Mouse (Mus musculus) liver (tissue): ENCODE measurements around the gene Auh.

Source experiments
- DNase-seq: peaks from one replicate; pipeline ENCODE4 v3.0.0-alpha.2; 2020; ENCODE audit warnings: mixed read lengths

The Auh gene

GRCm38 (mm10) chr13:52929209-52930171 is at the start of gene Auh:
Gene Auh, minus strand, starts transcription at chr13:52929681.
- DNase-seq, result peak; percentile 96

DNA sequence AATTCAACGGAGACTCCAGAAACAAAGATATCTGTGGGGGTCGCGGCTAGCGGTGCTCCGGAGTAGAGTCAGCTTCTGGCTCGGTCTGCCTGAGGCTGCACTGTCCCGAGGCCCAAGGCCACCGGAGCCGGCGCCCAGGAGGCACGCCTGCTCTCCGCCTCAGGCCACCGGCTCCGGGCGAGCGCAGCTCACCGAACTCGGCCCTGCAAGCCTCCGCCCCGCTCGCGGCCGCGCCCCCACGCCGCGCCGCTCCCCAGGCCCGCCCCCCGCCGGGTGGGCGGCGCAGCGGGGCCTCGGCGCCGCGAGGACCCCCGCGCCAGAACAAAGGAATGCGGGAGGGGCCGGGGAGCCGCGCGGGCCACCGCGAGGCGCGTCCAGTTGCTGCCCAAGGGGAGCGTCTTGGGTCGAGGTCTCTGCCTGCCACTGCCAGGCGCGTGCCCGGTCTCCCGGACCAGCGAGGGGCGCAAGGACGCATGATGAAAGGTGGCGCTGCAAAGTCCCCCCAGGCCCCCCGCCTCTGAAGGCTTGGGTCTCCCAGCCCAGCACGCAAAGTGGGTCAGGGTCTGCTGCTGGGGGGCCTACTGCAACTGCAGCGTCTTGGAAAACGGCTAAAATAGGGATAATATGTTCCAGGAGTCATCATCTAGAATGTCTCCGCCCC is 49.0 kb upstream of the Auh start:
- peak; percentile 23 for DNase-seq

GRCm38 (mm10) chr13:52977757-52978156 is 48.3 kb upstream of the Auh start:
- no peak for DNase-seq

- no peak for DNase-seq
Measured at GRCm38 (mm10) chr13:52977221-52977609, 47.7 kb upstream of the Auh start.

GRCm38 (mm10) chr13:52976510-52977220 is 47.2 kb upstream of the Auh start:
- DNase-seq, result no peak

GRCm38 (mm10) chr13:52976130-52976509 is 46.6 kb upstream of the Auh start:
- no peak for DNase-seq

DNA sequence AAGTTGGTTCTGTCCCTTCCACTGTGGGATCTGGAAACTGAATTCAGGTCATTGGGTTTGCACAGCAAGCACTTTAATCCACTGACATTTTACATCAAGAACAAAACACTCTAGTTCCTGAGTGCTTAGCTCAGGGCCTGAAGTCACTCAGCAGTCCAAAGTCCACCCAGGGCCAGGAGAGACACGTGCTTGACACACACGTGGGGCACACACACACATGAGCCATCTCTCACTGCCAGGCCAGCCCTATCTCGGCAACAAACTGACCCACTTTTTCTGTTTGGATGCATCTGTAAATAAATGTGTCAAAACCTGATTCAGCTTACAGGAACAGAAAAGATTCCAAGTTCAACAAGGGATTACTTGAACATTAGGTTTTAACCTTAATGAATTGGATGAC is 45.2 kb upstream of the Auh start:
- DNase-seq, result no peak

DNA sequence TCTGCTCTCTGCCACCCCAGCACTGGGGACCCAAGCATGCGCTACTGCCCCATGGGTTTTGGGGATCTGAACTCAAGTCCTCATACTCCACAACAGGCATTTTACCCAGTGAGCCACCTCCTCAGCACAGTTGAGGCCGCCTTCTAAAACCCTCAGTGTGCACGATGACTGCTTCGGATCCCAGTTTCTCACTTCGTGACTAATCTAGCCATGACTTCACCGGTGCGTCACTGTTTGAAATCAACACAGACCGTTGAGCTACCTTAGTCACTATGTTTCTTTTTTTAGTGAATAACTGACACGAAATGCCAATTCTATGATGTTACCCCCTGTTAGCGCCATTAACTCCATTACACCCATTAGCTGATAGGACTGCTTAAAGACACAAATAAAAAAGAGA is 43.9 kb upstream of the Auh start:
- DNase-seq, result no peak

- DNase-seq, result no peak
Measured at GRCm38 (mm10) chr13:52972626-52973025, 43.1 kb upstream of the Auh start.

GRCm38 (mm10) chr13:52970876-52971275 is 41.4 kb upstream of the Auh start:
- no peak for DNase-seq

DNA sequence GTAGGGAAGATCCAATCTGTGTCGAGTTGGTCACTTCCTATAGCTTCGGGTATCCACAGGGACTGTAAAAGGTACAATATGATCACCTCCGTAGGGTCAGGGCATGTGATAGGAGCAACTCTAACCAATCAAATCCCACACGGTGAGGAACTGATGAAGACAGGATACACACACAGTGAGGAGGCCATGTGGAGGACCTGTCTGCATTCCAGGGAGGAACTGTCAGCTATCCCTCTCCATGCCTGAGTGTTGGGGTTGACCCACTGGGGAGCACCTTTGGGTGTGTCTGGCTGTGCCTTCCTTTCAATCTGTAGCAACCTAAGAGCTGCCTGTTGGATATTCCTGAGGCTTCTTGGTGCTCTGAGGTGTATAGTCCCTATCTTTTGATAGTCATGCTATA is 33.4 kb upstream of the Auh start:
- no peak for DNase-seq

DNA sequence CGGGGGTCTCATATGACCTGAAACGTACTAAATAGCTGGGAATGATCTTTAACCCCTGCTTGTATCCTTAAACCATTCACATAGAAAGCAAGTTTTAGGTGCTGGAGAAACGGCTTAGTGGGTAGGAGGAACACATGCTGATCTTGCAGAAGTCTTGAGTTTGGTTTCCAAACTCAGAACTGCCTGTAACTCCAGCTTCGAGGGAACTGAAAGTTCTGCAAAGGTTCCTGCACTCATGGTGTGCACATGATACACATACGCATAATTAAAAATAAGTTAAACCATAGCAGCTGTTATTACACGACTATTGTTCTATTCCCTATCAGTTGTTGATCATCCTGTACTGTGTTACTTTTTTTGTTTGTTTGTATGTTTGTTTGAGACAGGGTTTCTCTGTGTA is 32.9 kb upstream of the Auh start:
- no peak for DNase-seq

GRCm38 (mm10) chr13:52953779-52954553 is 24.5 kb upstream of the Auh start:
- no peak for DNase-seq

DNA sequence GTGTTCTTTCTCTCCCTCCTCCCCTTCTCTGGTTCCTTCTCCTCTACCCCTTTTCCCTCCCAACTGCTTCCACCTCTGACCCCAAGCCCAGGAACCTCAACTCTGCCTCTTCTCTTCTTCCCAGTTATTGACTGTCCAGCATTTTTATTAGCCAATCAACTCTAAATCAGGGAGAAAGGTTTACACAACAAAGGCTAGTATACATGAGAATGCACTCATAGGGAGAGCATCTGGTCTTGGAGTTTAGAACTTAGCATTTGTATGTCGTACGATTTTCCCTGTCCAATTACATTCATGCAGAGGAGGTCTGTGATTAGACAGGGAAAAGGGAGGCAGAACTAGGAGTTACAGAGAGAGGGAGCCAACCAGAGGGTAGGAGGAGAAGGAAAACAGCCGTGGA is 19.7 kb upstream of the Auh start:
- no peak for DNase-seq

GRCm38 (mm10) chr13:52947545-52947944 is 18.1 kb upstream of the Auh start:
- DNase-seq, result no peak

DNA sequence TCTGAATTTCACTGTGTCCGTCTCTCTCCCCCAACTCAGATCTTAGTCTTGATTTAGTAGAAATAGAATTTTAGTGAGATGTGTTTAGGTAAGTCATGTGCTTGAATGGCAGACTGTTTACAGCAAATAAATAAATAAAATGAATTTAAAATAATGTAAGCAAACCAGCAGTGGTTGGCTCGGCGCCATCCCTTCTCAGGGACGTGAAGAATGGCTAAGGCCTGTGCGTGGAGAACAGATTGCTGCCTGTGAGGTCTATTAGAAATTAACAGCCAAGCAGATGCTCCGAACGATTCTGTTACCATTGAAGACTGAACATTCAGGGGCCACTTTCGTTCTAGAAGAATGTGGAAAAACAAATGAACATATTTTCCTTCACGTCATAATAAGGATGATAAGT is 16.3 kb upstream of the Auh start:
- DNase-seq, result no peak

GRCm38 (mm10) chr13:52944116-52944515 is 14.6 kb upstream of the Auh start:
- no peak for DNase-seq

- no peak for DNase-seq
Measured at GRCm38 (mm10) chr13:52942876-52943388, 13.5 kb upstream of the Auh start.

DNA sequence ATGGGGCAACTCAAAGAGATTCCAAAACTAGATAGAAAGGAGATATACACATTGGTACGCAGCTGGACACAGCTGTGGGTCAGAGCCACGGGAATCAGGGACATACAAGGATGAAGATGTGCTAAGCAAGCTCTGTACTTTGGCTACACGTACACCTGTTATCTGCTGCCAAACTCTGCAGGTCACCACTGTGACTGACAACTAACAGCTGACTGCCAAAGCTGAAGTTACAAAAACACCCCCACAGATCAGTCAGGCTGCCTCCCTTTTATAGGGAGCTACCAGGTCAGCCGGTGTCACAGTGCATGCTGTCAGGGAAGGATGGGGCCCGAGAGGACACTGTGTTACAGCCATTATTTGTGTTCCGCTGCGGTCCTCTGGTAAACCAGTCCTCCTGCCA is 11.5 kb upstream of the Auh start:
- DNase-seq, result no peak

DNA sequence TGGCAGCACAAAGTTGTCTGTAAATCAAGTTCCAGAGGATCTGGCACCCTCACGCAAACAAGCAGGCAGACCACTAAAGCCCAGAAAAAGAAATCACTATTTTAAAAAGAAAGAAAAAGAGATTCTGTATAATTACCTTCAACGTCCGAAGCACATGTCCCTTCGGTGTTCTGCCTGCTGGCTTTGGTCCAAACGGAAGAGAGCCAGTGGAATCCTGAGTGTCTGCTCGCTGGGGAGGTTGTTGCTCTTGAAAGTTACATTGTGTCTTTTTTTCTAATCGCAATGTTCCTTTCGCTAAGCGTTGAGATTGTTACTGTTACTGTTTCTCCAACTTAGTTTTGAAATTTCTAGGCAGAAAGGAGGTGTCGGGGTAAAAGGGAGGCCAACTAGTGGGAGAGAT is 1.1 kb upstream of the Auh start:
- no peak for DNase-seq

DNA sequence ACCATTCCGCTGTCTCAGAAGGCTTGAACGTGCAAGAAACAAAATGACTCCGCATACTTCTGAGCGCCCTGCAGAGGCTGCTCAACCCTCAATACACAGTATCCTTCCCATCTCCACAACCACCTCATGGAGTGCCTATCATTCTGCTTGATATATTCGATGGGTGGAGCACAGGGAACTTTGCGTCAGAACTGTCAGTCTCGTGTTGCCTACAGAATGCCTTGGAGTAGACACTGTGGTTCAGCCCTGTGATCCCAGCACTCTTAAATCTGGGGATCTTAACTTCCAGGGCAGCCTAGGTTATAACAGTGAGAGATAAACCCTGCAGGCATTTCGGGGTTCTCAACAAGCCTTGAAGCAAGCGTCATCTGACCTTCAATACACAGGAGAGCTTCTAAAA is 1.1 kb downstream of the Auh start:
- no peak for DNase-seq

DNA sequence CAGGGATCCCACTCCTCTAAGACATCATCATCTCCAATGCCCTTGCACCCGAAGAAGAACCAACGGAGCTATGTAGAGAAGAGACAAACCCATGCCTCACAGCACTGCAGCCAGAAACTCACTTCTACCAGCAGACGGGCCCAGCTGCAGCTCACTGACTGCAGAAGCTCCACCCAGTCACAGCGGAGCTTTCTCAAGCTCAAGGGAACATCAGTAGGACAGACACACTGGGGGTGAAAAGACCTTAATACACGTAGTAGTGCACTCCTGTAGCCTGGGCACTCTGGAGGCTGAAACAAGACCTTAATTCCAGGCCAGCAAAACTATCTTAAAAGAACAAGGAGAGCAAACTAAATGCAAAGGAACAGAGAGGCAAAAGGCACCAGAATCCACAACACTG is 5.0 kb downstream of the Auh start:
- DNase-seq, result no peak

- DNase-seq, result no peak
Measured at GRCm38 (mm10) chr13:52921966-52922365, 7.5 kb downstream of the Auh start.
